Mouse (Mus musculus): ENCODE measurements around the gene Zfp11. TPM values are rescaled to one million over a fixed set of nuclear protein-coding genes. Genes with fewer than 3 reads are reported as not detected.
A peak's percentile ranks its signal among the peaks of the same experiment; 100 is the strongest.
"Not testable (repeated sequence)": the region's sequence is repeated elsewhere in the genome, so short reads cannot be mapped to it uniquely, and the experiment has no call there.

Zfp11 gene
- polyA plus RNA-seq (2015; fragmentation: Nextera tagmentation; extraction: Ambion mirVana) = 5.2 and 5.6 TPM in 2 replicates

GRCm38 (mm10) chr5:129670036-129670458 is at the start of gene Zfp11:
Gene Zfp11, minus strand, starts transcription at chr5:129670099.
- Histone ChIP-seq H3K36me3 (no peaks in the 10 kb centered on the region), H3K27me3 (no peaks in the 10 kb centered on the region), H3K4me1 (0 out of 2 replicates have a peak, but pooled peaks cover 11% of the 10 kb centered on the region), H3K4me2 (peak within 1 kb of the TSS; percentile 64), H3K9ac (peak within 1 kb of the TSS; percentile 84), H3K9me3 (replicated peaks) (peaks cover 2% of the 10 kb centered on the region; the same call in 1 of the 2 replicates), H3K4me3 (replicated peaks) (peak within 1 kb of the TSS; percentile 90), H3K27ac (peak within 1 kb of the TSS; percentile 66)
- ATAC-seq (replicated peaks; ENCODE audit: low FRiP score) = peak; percentile 85
- 1% methylated on average over 23 of the region's 23 CpGs for WGBS

- peaks cover 40% of the 10 kb centered on the region for H3K36me3 ChIP-seq
- H3K4me2 ChIP-seq = no peak overlapping the region
- H3K27ac ChIP-seq = no peak overlapping the region
- H3K4me1 ChIP-seq = peaks cover 7% of the 10 kb centered on the region
- 64% methylated on average over 9 of the region's 9 CpGs for WGBS
- H3K4me3 ChIP-seq (replicated peaks) = no peak overlapping the region
- no peaks in the 10 kb centered on the region for H3K9me3 ChIP-seq (replicated peaks)
- no peaks in the 10 kb centered on the region for H3K27me3 ChIP-seq
- no peak overlapping the region for H3K9ac ChIP-seq
- no peak for ATAC-seq (replicated peaks; ENCODE audit: low FRiP score)
These were observed 47.1 kb upstream of the Zfp11 start for GRCm38 (mm10) chr5:129717016-129717415.

DNA sequence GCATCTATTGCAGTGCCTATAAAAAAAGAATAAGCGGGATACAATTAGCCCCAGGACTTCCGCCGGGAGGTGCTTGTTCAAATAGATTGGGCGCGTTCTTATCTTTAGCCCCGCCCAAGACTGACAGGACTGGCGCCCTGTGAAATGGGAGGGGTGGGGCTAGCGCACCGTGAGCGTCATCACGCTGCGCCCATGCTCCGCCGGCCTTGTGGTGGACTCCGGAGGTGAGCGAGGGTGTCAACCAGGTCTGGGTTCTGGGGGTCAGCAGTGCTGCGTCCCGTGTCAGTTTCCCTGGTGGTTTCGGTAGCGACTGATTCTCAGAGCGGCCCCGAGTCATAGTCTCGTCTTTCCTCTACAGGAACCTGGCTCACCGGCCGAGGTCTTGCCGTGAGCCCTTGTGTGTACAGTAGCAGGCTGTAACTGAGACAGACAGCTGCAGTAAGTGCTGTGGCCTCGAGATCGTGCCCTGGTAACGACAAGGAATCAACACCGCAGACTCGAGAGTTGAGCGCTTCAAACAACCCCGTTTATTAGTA is 45.5 kb upstream of the Zfp11 start, which contains the start of gene Mrps17:
Mrps17 (plus strand) TSS at position 172 of the 536 bp plus-strand sequence.
- Histone ChIP-seq H3K4me3 (replicated peaks) (peak within 1 kb of the TSS; percentile 69), H3K27ac (peak within 1 kb of the TSS; percentile 38; the same call in 1 of the 2 replicates), H3K27me3 (no peaks in the 10 kb centered on the region), H3K9me3 (replicated peaks) (no peaks in the 10 kb centered on the region), H3K4me2 (peak within 1 kb of the TSS; percentile 70), H3K4me1 (peaks cover 7% of the 10 kb centered on the region), H3K36me3 (peaks cover 39% of the 10 kb centered on the region), H3K9ac (peak within 1 kb of the TSS; percentile 69)
- WGBS = under 1% methylated on average over 33 of the region's 33 CpGs
- peak; percentile 96 for ATAC-seq (replicated peaks; ENCODE audit: low FRiP score)

DNA sequence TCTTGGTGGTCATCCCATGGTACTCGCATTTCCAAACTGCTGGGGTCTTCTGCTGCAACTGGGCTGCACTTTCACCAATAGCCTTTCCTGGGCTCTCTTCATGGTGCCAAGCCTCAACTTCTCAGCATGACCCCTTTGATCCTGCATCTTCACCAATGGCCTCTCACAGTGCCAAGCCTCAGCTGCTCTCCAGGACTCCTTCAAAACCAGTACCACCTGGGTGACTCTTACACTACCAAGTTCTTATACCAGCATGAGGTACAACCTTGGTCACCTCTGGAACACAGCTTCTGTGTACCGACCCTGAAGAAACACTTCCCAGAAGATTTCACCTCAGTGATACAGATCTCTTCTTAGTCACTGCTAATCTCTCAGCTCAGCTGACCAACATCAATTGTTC is 38.5 kb upstream of the Zfp11 start, which contains the start of gene Sept14:
Sept14 (minus strand) TSS at position 101 of the 400 bp plus-strand sequence.
- Histone ChIP-seq H3K27ac (no peak within 1 kb of the TSS), H3K4me1 (no peaks in the 10 kb centered on the region), H3K9me3 (replicated peaks) (no peaks in the 10 kb centered on the region), H3K4me2 (no peak within 1 kb of the TSS), H3K36me3 (no peaks in the 10 kb centered on the region), H3K9ac (no peak within 1 kb of the TSS), H3K27me3 (peaks cover 8% of the 10 kb centered on the region; the same call in 1 of the 2 replicates), H3K4me3 (replicated peaks) (no peak within 1 kb of the TSS)
- WGBS = 71% methylated on average over 2 of the region's 2 CpGs
- no peak for ATAC-seq (replicated peaks; ENCODE audit: low FRiP score)

GRCm38 (mm10) chr5:129703368-129703767 is 33.5 kb upstream of the Zfp11 start:
- ATAC-seq (replicated peaks; ENCODE audit: low FRiP score) = no peak
- no peaks in the 10 kb centered on the region for H3K36me3 ChIP-seq
- no peak overlapping the region for H3K4me3 ChIP-seq (replicated peaks)
- no peaks in the 10 kb centered on the region for H3K9me3 ChIP-seq (replicated peaks)
- no peak overlapping the region for H3K27ac ChIP-seq
- H3K27me3 ChIP-seq = peaks cover 23% of the 10 kb centered on the region
- H3K9ac ChIP-seq = no peak overlapping the region
- H3K4me1 ChIP-seq = no peaks in the 10 kb centered on the region
- H3K4me2 ChIP-seq = no peak overlapping the region

DNA sequence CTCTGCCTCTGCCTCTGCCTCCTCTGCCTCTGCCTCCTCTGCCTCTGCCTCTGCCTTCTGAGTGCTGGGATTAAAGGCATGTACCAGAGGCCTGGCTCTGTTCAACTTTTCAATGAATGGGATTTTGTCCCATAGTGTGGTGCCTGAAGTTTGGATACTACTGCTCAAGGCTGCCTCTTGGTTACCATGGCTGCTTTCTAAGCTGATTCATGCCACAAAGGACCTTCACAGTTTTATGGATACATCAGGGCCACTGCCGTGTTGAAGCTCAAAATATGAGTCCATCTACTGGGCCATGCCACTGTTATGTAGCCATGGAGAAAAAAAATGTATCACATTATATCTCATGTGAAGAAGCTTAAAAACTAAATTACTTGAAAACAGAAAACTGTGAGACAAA is 31.8 kb upstream of the Zfp11 start:
- no peak overlapping the region for H3K27ac ChIP-seq
- ATAC-seq (replicated peaks; ENCODE audit: low FRiP score) = no peak
- H3K9ac ChIP-seq = no peak overlapping the region
- 83% methylated on average over 1 of the region's 1 CpGs for WGBS
- H3K36me3 ChIP-seq = no peaks in the 10 kb centered on the region
- H3K4me1 ChIP-seq = no peaks in the 10 kb centered on the region
- no peak overlapping the region for H3K4me2 ChIP-seq
- H3K27me3 ChIP-seq = peaks cover 23% of the 10 kb centered on the region
- H3K9me3 ChIP-seq (replicated peaks) = no peaks in the 10 kb centered on the region
- H3K4me3 ChIP-seq (replicated peaks) = no peak overlapping the region

DNA sequence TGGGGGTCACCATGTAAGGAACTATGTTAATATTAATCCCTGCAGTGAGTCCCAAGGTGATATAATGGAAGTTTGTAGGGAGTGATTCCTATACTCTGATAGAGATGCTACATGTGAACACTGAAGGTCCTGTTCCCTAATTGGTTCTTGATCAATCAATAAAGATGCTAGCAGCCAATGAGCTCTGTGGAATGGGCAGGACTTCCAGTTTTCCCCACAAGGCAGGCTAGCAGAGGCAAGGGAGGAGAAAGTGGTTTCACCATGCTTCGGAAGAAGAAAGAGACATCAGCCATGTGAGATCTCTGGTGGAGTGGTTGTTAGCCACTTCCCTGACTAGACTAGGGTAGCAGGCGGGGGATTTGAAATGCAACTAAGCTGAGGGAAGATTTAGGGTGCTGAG is 30.6 kb upstream of the Zfp11 start:
- Histone ChIP-seq H3K9ac (no peak overlapping the region), H3K36me3 (no peaks in the 10 kb centered on the region), H3K27me3 (peaks cover 28% of the 10 kb centered on the region), H3K4me2 (no peak overlapping the region), H3K4me1 (no peaks in the 10 kb centered on the region), H3K9me3 (replicated peaks) (no peaks in the 10 kb centered on the region), H3K27ac (no peak overlapping the region), H3K4me3 (replicated peaks) (no peak overlapping the region)
- ATAC-seq (replicated peaks; ENCODE audit: low FRiP score) = no peak
- 27% methylated on average over 2 of the region's 2 CpGs for WGBS

- Histone ChIP-seq H3K9me3 (replicated peaks) (no peaks in the 10 kb centered on the region), H3K36me3 (no peaks in the 10 kb centered on the region), H3K4me2 (no peak overlapping the region), H3K27me3 (no peaks in the 10 kb centered on the region), H3K4me1 (no peaks in the 10 kb centered on the region), H3K4me3 (replicated peaks) (no peak overlapping the region), H3K9ac (no peak overlapping the region), H3K27ac (no peak overlapping the region)
- no peak for ATAC-seq (replicated peaks; ENCODE audit: low FRiP score)
- 67% methylated on average over 3 of the region's 3 CpGs for WGBS
These were observed 20.6 kb upstream of the Zfp11 start for GRCm38 (mm10) chr5:129690528-129690927.

- H3K4me2 ChIP-seq = no peak overlapping the region
- no peaks in the 10 kb centered on the region; the same call in 1 of the 2 replicates for H3K27me3 ChIP-seq
- no peaks in the 10 kb centered on the region for H3K36me3 ChIP-seq
- H3K4me1 ChIP-seq = no peaks in the 10 kb centered on the region
- H3K27ac ChIP-seq = no peak overlapping the region
- no peak overlapping the region for H3K9ac ChIP-seq
- ATAC-seq (replicated peaks; ENCODE audit: low FRiP score) = no peak
- H3K4me3 ChIP-seq (replicated peaks) = no peak overlapping the region
- 77% methylated on average over 7 of the region's 7 CpGs for WGBS
- H3K9me3 ChIP-seq (replicated peaks) = no peaks in the 10 kb centered on the region
These were observed 17.7 kb upstream of the Zfp11 start for GRCm38 (mm10) chr5:129687621-129688020.

DNA sequence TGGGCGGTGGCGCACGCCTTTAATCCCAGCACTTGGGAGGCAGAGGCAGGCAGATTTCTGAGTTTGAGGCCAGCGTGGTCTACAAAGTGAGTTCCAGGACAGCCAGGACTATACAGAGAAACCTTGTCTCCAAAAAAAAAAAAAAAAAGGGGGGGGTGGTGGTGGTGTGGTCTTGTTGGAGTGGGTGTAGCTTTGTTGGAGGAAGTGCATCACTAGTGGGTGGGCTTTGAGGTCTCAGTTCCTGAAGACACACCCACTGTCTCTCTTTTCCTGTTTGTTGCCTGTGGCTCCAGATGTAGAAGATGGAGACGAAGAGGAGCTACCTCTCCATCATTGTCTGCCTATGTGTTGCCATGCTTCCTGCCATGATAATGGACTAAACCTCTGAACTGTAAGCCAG is 15.2 kb upstream of the Zfp11 start:
- H3K27me3 ChIP-seq; H3K9ac ChIP-seq; H3K36me3 ChIP-seq; ATAC-seq (replicated peaks; ENCODE audit: low FRiP score); H3K4me1 ChIP-seq; H3K9me3 ChIP-seq (replicated peaks); H3K27ac ChIP-seq; H3K4me2 ChIP-seq; H3K4me3 ChIP-seq (replicated peaks): not testable (repeated sequence)
- 94% methylated on average over 5 of the region's 5 CpGs for WGBS

GRCm38 (mm10) chr5:129669453-129670035 is 355 bp downstream of the Zfp11 start:
- Histone ChIP-seq H3K9ac (peak overlapping the region; percentile 84), H3K27me3 (no peaks in the 10 kb centered on the region), H3K9me3 (replicated peaks) (no peaks in the 10 kb centered on the region), H3K27ac (peak overlapping the region; percentile 66), H3K36me3 (no peaks in the 10 kb centered on the region), H3K4me3 (replicated peaks) (peak overlapping the region; percentile 90), H3K4me2 (peak overlapping the region; percentile 64), H3K4me1 (0 out of 2 replicates have a peak, but pooled peaks cover 11% of the 10 kb centered on the region)
- under 1% methylated on average over 31 of the region's 31 CpGs for WGBS
- ATAC-seq (replicated peaks; ENCODE audit: low FRiP score) = peak; percentile 79

- H3K9me3 ChIP-seq (replicated peaks) = no peaks in the 10 kb centered on the region
- no peak overlapping the region for H3K4me2 ChIP-seq
- H3K4me3 ChIP-seq (replicated peaks) = no peak overlapping the region
- H3K4me1 ChIP-seq = 0 out of 2 replicates have a peak, but pooled peaks cover 11% of the 10 kb centered on the region
- H3K27me3 ChIP-seq = no peaks in the 10 kb centered on the region
- no peak for ATAC-seq (replicated peaks; ENCODE audit: low FRiP score)
- 88% methylated on average over 4 of the region's 4 CpGs for WGBS
- no peaks in the 10 kb centered on the region for H3K36me3 ChIP-seq
- H3K9ac ChIP-seq = no peak overlapping the region
- no peak overlapping the region for H3K27ac ChIP-seq
These were observed 2.0 kb downstream of the Zfp11 start for GRCm38 (mm10) chr5:129667851-129668250.

Measured in kidney, embryonic 15.5 days (tissue).